Mouse (Mus musculus): ENCODE results near the gene Ddx54. TPM values are rescaled to one million over a fixed set of nuclear protein-coding genes. Genes with fewer than 3 reads are reported as not detected.
A peak's percentile ranks its signal among the peaks of the same experiment; 100 is the strongest.

The Ddx54 gene
- total RNA-seq (2015) (7.7 and 7.9 TPM in 2 replicates), total RNA-seq (2017) (21.3 and 22.6 TPM in 2 replicates)

DNA sequence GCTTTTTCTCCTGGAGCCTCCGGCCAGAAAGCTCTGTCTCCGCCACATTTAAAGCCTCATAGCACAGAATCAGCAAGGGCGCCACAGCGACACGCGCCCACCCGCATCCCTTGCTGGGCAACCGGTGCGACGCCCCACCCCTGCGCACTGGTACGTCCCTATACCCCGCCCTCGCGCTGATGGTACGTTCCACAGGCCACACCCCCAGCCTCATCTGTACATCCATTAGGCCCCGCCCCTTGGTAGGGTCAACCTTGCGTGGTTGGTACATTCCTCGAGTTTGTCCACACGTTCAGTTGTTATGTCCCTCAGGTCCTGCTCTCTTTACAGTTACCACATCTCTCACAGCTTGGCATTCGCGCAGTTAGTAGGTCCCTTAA, at the start of gene Ddx54, which contains the start of gene Rita1:
Ddx54 (plus strand) TSS at position 298 of the 380 bp plus-strand sequence.
Rita1 (minus strand) TSS at position 148 of the 380 bp plus-strand sequence.
- peak; percentile 79 for ATAC-seq (ENCODE audit: poor library complexity, severe bottlenecking)

DNA sequence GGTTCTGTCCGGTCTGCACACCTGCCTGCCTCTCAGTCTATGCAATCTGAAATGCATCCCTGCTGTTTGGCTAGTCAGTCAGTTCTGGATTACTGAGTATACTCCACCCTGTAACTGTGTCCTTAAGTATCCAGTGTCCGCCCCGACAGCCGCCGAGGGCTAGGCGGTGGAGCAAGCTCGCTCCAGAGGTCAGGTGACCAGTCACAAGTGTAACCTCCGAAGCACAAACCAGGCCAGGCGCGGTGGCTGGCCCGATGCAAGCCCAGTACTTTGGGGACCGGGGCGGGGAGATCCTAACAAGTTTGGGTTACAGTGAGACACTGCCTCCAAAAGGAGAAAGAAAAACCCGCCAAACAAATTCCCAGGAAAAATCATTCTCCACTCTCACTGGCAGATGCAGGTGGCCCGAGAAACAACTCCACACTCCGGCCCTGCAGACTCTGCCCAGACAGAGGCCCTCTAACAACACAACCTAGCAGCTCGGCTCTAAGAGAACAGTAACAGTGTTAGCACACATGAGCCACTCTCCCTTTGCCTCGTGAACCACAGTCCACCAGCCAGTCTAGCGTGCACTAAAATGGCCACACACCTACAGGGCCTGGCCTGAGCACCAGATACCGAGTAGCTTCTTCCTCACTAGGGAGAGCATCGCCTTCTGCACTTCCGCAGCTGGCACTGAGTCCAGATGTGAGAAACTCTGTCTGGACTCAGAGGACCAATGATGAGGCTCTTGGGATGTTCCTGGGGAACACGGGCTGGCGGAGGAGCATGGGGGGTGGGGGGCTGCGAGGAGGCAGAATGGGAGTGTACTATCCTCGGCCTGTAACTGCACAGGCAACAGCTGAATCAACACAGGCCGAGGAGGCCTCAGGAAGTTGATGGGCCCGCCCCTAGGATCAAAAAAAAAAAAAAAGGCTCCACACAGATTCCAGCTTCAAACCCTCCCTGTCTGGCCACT, 49.3 kb upstream of the Ddx54 start:
- no peak for ATAC-seq (ENCODE audit: poor library complexity, severe bottlenecking)

DNA sequence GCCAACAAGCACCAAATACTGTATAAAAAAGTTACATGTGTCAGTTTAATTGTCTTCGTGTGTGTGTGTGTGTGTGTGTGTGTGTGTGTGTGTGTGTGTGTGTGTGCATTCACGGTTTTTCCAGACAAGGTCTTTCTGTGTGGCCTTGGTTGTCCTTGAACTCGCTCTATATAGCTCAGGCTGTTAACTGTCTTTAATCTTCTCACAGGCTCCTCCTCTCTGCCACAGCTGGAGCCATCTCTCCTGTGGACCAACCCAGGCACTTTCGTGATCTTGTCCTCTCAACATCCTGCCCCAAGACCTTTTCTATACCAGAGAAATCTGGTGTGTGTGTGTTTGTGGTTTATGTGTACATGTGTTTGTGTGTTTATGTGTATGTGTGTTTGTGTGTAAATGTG, 48.6 kb upstream of the Ddx54 start:
- ATAC-seq (ENCODE audit: poor library complexity, severe bottlenecking) = no peak

DNA sequence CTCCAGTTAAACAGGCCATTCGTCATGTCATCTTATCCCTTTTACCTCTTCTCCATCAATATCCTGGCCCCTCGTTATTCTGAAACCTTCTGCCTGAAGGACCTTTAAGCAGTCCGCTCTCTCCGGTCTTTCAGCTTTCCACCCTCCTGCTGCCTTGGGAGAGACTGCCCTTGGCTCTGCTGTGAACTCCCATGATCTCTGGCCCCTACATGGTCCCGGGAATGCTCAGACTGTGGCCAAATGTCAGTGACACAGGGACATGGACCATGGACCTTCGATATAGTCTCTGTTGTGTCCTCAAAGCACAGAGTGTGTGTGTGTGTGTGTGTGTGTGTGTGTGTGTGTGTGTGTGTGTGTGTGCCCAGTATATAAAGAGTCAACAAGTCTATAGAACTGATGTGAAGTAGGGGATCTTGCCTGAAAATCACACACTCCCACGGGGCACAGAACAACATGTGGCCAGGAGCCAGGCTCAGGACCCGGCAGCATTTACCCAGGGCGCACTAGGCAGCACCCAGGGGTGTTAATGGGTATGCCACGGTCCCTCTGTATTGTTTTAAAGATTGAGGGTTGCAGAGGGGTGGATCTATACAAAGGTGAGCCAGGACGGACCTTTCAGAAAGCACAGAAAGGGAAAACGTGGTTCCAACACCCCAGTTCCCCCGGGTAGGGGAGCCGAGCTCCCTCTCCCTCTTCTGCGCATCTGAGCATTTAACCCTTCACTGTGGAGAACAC, 47.2 kb upstream of the Ddx54 start:
- no peak for ATAC-seq (ENCODE audit: poor library complexity, severe bottlenecking)

DNA sequence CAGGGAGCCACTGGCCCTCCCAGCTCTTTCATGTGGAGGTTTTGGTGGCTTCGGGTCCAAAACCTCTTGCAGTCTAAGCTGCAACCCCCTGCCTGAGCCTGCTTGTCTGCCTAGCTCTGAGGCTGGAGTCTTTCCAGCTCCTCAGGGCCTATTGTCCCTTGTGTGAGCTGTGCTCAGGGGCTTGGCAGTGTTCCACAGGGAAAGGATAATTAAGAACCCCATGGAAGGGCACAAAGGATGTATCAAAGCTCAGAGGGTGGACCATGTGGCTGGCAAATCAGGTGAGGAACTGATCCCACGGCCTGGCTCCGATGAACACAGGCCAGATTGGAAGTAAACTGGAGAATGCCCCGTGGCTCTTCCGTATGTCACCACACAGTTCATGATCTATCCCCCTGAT, 46.4 kb upstream of the Ddx54 start:
- ATAC-seq (ENCODE audit: poor library complexity, severe bottlenecking) = no peak

DNA sequence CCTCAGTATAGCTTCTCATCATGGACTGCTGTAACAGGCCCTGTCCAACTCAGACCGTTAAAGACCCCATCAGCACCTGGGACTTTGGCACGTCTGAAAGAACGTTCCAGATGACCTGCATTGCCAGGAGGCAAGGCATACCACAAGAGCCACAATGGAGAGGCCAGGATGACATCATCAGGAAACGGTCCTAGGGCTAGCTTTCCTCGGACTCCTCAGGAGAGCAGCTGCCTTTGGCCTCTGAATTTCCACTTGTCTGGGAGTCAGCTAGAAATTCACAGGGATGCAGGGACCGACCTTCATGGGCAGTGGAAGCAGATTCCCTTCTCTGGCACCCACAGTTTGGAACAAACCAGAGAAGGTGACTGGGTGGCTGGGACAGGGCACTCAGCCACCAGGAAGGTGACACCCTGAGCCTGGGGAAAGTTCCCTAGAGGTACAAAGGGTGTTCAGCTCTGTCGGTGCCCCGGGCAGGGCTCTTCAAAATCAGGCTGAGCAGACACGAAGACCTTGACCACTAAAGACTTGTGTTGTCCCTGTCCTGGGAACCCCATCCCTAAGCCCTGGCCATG, 45.8 kb upstream of the Ddx54 start:
- no peak for ATAC-seq (ENCODE audit: poor library complexity, severe bottlenecking)

DNA sequence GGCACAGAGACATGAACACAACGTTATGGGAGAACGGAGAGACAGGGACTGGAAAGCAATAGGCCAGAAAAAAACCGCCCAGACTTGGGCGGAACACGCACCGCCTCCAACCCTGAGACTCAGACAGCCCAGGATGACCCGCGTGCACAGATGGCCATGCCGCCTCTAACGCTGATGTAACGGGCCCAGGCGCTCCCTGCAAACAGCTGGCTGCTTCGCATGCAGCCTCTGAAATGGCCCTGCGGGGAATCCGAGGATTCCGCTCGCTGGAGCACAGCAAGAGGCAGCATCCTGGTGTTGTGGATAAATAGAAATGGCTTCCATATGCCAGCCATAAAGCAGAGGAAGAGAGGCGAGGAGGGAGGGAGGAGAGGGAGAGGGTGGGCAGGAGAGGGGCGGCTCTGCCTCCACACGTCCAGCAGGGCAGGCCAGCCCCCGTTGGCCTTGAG, 45.3 kb upstream of the Ddx54 start:
- no peak for ATAC-seq (ENCODE audit: poor library complexity, severe bottlenecking)

DNA sequence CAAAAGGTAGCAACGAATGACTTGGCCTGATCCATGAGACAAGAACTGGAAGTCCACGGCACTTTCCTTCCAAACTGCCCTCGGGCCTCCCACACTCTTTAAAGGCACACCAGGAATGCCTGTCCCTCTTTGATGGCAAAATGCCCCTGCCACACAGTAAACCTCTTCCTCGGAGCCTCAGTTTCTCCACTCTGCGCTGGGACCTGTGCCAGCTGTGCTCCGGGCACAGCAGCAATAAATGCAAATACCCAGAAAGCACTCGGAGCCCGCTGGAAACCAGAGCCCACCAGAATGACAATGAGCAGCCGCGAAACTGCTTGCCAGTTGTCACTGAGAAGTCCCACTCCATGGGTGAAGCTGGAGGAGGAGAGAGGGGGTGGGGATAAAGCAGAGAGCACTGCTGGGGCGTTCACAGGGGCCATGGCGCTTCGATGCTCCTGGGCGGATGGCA, 44.8 kb upstream of the Ddx54 start:
- ATAC-seq (ENCODE audit: poor library complexity, severe bottlenecking) = no peak

DNA sequence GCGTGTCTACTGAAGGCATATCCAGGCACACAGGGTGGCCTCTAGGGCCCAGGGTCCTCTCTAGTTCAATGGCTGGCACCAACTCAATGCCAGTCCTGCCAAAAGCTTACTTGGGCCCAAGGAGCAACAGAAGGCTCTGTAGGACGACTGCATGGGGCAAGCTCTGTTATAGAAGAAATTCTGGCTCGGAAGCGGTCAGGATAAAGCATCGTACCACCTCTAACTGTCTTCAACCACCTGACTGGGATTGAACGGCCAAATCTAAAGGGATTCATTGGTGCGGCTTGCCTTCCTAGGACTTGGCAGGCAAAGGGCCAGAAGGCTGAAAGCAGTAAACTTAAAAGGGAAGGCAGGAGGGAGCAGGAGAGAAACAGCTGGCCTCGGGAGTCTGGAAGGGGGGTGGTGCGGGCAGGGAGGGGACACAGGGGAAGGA, 44.2 kb upstream of the Ddx54 start:
- no peak for ATAC-seq (ENCODE audit: poor library complexity, severe bottlenecking)

DNA sequence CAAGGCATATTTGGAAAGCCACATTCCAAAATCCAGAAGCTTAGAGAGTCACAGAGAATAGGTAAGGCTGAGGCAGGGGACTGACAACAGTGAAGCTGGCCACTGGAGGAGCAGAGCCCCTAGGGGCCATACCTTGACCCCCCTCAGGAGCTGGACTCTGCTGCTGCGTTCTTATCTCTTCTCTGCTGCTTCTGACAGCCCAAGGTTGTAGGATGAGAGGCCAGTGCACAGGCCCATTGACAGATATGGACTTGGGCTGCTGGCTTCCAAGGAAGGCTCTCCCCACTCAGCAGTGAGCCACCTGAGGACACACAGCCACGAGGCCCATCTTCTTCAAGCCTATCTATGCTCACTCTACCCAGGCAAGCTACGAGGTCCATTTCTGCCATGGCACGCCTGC, 43.6 kb upstream of the Ddx54 start:
- no peak for ATAC-seq (ENCODE audit: poor library complexity, severe bottlenecking)

DNA sequence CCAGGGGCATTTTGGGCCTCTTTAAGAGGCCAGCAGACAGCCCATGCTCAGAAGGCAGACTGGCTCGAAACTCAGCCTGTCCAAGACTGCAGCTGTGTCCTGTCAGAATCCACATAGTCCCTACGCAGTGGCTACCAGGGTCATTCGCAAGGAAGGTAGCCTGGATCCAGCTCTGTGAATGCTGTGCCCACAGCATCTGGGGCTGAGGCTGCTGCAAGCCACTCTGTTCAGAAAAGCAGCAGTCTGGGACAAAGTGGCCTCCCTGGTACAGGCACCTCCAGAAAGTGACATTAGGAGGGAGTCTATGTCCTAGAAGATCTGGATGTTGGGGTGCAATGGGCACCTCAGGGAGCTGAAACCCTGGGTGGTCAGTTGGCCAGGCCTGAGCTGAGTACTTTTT, 42.7 kb upstream of the Ddx54 start:
- ATAC-seq (ENCODE audit: poor library complexity, severe bottlenecking) = no peak

DNA sequence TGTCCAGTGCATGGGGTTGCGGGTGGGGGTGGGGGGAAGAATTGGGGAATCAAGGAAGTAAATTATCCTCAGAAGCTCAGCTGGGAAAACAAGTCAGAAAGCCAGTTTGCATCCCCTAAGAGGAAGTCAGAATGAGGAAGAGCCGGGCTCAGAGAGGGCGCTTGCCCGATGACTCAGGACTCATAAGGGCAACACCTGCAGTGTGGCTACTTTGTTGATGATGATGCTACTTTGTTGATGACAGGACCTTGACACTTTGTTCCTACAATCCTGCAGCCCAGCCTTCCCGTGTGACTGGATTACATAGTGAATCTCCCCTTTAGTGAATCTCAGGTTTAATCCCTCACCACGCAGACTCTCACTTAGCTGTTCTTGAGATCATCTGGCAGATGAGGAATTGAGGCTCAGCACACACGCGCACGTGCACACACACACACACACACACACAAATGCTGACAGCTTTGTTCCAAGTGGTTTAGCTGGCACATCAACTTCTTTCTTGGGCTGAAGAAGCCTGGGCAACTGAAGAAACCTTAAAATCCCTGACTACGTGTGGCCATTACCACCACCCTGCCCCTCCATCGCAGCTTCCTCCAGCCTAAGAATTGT, 42.1 kb upstream of the Ddx54 start:
- peak; percentile 96 for ATAC-seq (ENCODE audit: poor library complexity, severe bottlenecking)

DNA sequence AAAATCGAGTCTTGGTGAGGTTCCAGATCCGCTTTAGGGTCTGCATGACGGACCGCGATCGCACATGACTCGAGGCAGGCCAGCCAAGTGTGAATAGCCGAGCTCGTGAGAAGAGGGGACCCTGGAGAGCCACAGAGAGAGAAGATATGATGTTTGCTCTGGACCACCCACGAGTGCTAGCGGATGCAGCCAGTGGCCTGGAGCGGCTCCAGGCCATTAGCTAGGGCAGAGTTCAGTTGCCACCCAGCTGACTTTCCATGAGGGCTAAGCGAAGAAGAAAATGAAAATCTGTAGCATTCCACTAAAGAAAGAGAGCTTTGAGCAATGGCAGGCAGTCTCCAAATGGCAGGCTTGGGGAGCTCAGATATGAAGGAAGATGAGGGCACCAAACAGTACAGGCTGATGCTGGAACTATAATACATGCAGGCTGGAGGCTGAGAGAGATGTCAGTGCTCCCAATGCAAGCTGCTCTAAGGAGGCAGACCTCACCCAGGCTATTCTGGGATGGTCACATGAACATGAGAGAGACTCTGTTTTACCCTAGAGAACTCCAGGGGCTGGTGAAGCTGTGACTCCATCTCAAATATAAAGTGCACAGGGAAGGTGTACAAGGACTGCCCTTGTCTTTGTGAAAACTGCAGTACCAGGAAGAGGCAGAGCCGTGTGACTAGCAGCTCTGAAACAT, 41.3 kb upstream of the Ddx54 start:
- no peak for ATAC-seq (ENCODE audit: poor library complexity, severe bottlenecking)

DNA sequence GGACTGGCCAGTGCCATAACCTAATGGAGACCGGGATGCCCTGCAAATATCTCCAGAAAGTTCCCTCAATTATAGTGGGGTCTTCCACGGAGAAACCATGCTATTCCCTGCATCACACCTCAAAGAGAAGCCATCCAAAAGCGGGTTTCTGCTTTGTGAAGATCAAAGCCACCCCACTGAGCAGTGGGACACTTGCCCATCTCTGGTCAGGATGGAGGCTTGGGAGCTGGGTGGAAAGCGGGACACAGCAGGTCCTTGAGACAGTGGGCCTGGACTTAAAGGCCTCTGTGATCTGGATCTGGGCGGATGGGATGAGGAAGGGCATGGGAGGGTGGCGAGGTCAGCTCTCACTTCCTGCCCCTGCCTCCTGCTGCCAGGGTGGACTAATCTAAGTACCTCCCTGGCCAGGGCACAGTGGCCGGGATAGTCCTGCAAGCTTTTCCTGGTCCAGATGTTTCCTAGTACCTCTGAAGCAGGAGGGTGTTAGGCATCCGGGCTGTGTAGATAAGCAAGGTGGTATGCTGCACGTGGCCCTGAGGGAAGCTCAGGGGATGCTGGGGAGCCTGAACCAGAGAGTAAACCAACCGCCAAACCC, 38.0 kb upstream of the Ddx54 start:
- no peak for ATAC-seq (ENCODE audit: poor library complexity, severe bottlenecking)

DNA sequence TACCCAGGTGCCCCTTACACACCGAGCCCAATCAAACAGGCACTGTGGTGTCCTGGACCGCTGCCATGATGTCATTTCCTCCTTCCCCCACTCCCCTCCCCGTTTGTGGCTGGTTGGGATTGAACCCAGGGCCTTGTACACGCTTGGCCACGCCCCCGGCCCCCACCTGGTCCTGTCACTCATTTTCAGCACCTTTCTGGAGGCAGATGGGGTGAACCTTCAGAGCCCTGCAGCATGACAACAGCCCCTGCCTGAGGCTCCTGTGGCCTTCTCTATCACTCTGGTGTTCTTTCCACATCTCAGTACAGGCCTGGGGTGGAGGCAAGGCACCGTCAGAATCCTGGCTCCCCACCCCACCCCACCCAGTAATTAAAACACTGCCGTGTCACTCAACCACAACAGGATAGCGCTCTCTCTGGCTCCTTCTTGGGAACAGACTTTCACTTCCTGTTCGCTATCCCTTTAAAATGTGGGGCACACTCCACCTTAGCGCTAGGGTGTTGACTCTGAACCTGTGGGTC, 35.7 kb upstream of the Ddx54 start:
- peak; percentile 47 for ATAC-seq (ENCODE audit: poor library complexity, severe bottlenecking)

DNA sequence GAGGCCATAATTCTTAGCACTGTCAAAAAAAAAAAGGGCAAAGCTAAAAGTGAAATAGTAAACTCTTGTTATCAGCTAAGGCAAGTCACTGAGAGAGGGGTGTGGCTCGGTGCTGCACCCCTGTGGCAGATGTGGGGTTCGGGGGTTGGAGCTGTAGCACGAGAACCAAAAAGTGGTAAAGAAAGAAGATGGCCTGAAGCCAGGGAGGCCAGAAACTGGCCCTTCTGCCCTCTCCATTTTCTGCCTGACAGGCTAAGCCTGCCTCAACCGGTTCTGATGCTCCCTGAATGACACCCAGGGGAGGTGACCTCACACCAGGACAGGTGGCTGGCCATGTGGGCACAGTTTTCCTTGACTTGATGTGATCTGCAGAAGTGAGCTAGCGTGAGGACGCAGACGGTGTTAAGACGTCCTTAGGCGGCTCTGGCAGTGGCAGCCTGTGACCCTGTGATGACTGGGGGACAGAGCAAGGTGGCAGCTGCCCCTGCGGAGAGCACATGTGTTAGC, 34.6 kb upstream of the Ddx54 start:
- ATAC-seq (ENCODE audit: poor library complexity, severe bottlenecking) = peak; percentile 25

DNA sequence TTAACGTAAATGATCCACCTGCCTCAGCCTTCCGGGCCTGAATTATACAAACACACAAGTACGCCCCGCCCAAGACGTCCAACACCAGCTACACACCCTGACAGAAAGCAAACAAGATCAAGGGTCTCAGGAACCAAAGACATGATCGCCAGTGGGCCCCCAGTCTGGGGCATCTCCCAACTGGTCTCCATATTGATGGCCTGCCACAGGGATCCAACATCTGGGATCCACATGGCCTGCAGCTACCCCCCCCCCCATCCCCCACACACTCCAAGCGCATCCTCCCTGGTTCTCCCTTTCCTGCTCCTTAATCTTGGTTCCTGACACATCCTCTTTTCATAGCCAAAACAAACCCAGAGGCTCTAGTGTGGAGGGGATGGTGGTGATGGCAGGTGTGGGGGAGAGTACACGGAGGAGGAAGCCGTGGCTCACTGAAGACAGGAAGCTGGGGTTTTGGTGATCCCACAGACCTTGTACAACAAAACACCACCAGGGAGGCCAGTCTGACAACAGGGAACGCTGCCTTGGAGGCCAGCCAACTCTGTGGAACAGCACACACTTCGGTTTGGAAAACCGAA, 33.9 kb upstream of the Ddx54 start:
- ATAC-seq (ENCODE audit: poor library complexity, severe bottlenecking) = peak; percentile 71

DNA sequence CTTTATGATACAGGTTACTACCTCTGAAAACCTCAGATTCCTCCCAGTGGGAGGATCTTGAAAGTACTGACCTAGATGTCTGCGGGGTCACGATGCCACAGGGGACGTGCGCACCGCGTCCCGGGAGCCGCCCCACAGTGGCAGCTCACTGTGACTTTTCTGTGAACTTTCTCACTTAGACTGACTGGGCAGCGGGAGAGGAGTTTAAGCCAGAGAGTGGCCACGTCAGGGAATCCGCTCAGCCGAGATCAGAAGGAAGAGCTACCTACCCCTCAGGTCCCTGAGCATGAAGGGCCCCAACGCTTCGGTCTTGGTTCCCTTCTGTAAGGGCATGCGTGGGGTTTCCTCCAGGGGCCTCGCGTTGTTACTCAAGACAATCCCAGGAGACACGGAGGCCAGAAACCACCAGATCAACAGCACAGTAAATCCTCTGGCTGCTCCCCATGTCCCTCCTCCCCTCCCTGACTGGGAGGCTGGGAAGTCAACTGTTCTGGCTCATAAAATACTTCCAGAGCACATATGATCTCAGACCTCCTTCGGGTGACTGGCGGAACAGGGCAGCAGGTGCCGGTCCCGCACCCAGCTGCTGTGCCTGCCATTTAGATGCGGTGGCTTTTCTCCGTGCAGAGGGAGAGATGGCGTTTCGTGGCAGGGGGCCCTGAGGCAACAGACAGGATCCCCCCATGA, 33.2 kb upstream of the Ddx54 start:
- ATAC-seq (ENCODE audit: poor library complexity, severe bottlenecking) = peak; percentile 51
